Mouse (Mus musculus): ENCODE measurements at regions not wholly inside any gene's neighbourhood (a gene's known extent, or its start where the extent isn't known, plus 50 kb on each side); places are given as distances from the start of the nearest gene placed in this dataset.

DNA sequence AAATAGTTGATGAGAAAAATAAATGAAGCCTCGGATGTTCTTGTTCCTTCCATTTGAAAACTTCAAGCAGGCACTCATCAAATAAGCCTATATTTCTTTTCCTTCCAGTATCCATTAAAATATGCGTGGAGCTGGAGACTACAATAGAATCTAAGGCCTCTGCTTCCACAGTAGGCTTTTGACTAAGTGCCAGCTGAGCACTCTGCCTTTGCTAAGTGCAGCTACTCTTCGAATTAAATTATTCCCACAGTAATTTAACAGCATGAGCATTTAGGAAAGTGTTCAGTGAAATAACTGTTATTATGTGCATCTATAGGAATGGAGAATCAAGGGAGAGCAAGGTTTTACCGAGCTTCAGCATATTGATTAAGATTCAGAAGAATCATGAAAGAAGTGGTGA lies 280.5 kb upstream of the C030005K15Rik start:
- TF ChIP-seq CHD2 (IDR thresholded peaks at IDR 0.05; ENCODE audit: low read depth, low read length) (no peak), MAFK (IDR thresholded peaks at IDR 0.05; ENCODE audit: insufficient read depth, low read depth, low read length) (no peak), ZC3H11A (IDR thresholded peaks at IDR 0.05; ENCODE audit: borderline replicate concordance, low read depth, low read length) (no peak), HCFC1 (IDR thresholded peaks at IDR 0.05; ENCODE audit: borderline replicate concordance, insufficient read depth, low read length) (no peak), ZNF384 (IDR thresholded peaks at IDR 0.05; ENCODE audit: low read depth, low read length) (no peak)

DNA sequence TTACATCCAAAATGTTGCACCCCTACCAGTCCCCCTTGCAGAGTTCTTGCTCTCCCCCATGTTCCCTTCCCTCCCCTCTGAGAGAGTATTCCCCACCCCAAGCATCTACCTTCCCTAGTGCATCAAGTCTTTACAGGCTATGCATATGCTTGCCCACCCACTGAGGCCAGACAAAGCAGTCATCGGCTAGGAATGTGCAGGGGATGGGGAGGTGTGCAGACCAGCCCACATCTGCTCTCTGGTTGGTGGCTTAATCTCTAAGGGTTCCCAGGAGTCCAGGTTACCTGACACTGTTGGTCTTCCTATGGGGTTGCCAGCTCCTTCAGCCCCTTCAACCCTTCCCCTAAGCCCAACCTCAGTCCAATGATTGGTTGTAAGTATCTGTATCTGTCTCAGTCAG lies 281.8 kb upstream of the C030005K15Rik start:
- TF ChIP-seq ZC3H11A (IDR thresholded peaks at IDR 0.05; ENCODE audit: borderline replicate concordance, low read depth, low read length), result no peak
- TF ChIP-seq CHD2 (IDR thresholded peaks at IDR 0.05; ENCODE audit: low read depth, low read length), result no peak
- no peak for TF ChIP-seq HCFC1 (IDR thresholded peaks at IDR 0.05; ENCODE audit: borderline replicate concordance, insufficient read depth, low read length)
- no peak for TF ChIP-seq MAFK (IDR thresholded peaks at IDR 0.05; ENCODE audit: insufficient read depth, low read depth, low read length)
- TF ChIP-seq ZNF384 (IDR thresholded peaks at IDR 0.05; ENCODE audit: low read depth, low read length), result no peak
- Histone ChIP-seq H3K27ac (ENCODE audit: insufficient read depth, low read depth, low read length, poor library complexity, severe bottlenecking) (no peak overlapping the region), H3K9me3 (ENCODE audit: control insufficient read depth, insufficient read depth, low read depth, low read length) (no peaks in the 10 kb centered on the region), H3K9ac (ENCODE audit: insufficient read depth, low read depth, low read length, poor library complexity, severe bottlenecking) (no peak overlapping the region), H3K36me3 (ENCODE audit: control insufficient read depth, insufficient read depth, low read length, poor library complexity, severe bottlenecking) (no peaks in the 10 kb centered on the region), H3K4me3 (ENCODE audit: insufficient read depth in 1 of 2, low read depth in 1 of 2, low read length in 2 of 2, poor library complexity in 1 of 2, severe bottlenecking in 1 of 2) (no peak overlapping the region), H3K4me1 (ENCODE audit: control insufficient read depth in 2 of 2, insufficient read depth in 2 of 2, low read length in 2 of 2, poor library complexity in 1 of 2) (peaks cover 0 to 5% of the 10 kb centered on the region in 2 experiments; a peak in 1 of 4 replicates)
- in situ Hi-C loops (cut with MboI; ENCODE audit: low sequenced_read_pairs in 2 of 2, unreplicated experiment in 2 of 2), result no loop called here
- peak; percentile 61 for DNase-seq (ENCODE audit: low read depth, low spot score)

More for the DNA sequence above, 280.5 kb upstream of the C030005K15Rik start:
- H3K27ac ChIP-seq (ENCODE audit: insufficient read depth, low read depth, low read length, poor library complexity, severe bottlenecking), result no peak overlapping the region
- H3K36me3 ChIP-seq (ENCODE audit: control insufficient read depth, insufficient read depth, low read length, poor library complexity, severe bottlenecking), result no peaks in the 10 kb centered on the region
- H3K9me3 ChIP-seq (ENCODE audit: control insufficient read depth, insufficient read depth, low read depth, low read length), result no peaks in the 10 kb centered on the region
- no peak overlapping the region for H3K4me3 ChIP-seq (ENCODE audit: insufficient read depth in 1 of 2, low read depth in 1 of 2, low read length in 2 of 2, poor library complexity in 1 of 2, severe bottlenecking in 1 of 2)
- H3K9ac ChIP-seq (ENCODE audit: insufficient read depth, low read depth, low read length, poor library complexity, severe bottlenecking), result no peak overlapping the region
- in situ Hi-C loops (cut with MboI; ENCODE audit: low sequenced_read_pairs in 2 of 2, unreplicated experiment in 2 of 2), result no loop called here
- H3K4me1 ChIP-seq (ENCODE audit: control insufficient read depth in 2 of 2, insufficient read depth in 2 of 2, low read length in 2 of 2, poor library complexity in 1 of 2), result peaks cover 0 to 5% of the 10 kb centered on the region in 2 experiments; a peak in 1 of 4 replicates
- DNase-seq (ENCODE audit: low read depth, low spot score), result no peak

DNA sequence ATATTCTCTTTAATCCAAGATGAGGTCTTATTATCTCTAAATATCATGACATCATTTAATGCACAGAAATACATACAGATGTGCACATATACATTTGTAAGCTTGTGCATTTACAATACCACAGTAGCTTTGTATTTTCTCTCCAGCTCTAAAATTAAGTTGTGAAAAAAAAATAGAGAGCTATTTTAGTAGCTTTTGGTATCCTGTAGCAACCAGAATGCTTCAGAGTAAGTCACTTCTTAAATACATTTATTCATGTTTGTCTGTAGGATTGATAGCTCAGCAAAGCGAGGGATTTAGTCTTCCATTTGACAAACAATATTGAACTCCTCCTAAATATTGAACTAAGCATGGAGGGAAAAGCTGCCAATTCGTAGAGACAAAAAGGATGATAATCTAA lies 286.4 kb upstream of the C030005K15Rik start:
- Histone ChIP-seq H3K4me3 (ENCODE audit: insufficient read depth in 1 of 2, low read depth in 1 of 2, low read length in 2 of 2, poor library complexity in 1 of 2, severe bottlenecking in 1 of 2) (no peak overlapping the region), H3K4me1 (ENCODE audit: control insufficient read depth in 2 of 2, insufficient read depth in 2 of 2, low read length in 2 of 2, poor library complexity in 1 of 2) (peaks cover 0 to 5% of the 10 kb centered on the region in 2 experiments; a peak in 1 of 4 replicates), H3K9me3 (ENCODE audit: control insufficient read depth, insufficient read depth, low read depth, low read length) (no peaks in the 10 kb centered on the region), H3K9ac (ENCODE audit: insufficient read depth, low read depth, low read length, poor library complexity, severe bottlenecking) (no peak overlapping the region), H3K27ac (ENCODE audit: insufficient read depth, low read depth, low read length, poor library complexity, severe bottlenecking) (no peak overlapping the region), H3K36me3 (ENCODE audit: control insufficient read depth, insufficient read depth, low read length, poor library complexity, severe bottlenecking) (no peaks in the 10 kb centered on the region)
- no peak for DNase-seq (ENCODE audit: low read depth, low spot score)
- in situ Hi-C loops (cut with MboI; ENCODE audit: low sequenced_read_pairs in 2 of 2, unreplicated experiment in 2 of 2), result no loop called here
- TF ChIP-seq CHD2 (IDR thresholded peaks at IDR 0.05; ENCODE audit: low read depth, low read length), result no peak
- TF ChIP-seq ZNF384 (IDR thresholded peaks at IDR 0.05; ENCODE audit: low read depth, low read length), result no peak
- no peak for TF ChIP-seq HCFC1 (IDR thresholded peaks at IDR 0.05; ENCODE audit: borderline replicate concordance, insufficient read depth, low read length)
- no peak for TF ChIP-seq MAFK (IDR thresholded peaks at IDR 0.05; ENCODE audit: insufficient read depth, low read depth, low read length)
- no peak for TF ChIP-seq ZC3H11A (IDR thresholded peaks at IDR 0.05; ENCODE audit: borderline replicate concordance, low read depth, low read length)

DNA sequence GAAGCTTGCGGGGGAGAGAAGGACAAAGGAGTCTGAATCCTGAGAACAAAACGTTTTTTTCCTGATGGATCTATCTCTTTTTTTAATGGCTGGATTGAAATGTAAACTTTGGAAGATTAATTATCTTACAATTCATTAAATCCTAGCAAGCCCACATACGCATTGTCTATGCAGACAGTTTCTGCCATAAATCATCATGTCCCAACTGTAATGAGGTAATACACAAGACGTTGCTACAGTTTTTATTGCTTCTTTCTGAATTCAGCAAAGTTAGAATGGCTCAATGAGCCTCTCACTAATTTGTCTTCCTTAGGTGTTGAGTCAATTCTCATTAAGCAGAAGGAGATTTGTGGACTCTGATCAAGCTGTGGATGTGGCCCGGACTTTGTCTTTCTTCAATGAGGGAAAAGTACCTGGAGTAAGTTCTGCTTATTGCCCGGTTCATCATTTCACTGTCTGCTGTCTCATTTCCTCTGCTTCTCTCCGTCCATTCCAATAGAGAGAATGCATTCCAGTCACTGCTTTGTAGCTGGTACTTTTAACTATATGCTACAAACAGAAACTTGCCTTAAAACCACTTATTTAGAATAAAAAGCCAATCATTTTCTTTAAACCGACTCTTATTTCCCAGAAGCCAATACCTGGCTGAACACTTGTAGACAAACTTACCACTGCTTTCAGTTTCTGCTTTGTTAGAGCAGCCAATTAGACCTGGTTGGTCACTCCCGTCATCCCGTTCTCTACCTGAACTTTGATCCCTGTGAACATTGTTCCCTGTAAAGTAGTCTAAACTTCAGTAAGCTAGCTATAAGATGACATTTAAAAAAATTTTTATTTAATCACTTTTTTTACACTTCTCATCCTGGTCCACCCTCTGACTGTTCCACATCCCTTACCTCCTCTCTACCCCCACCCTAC lies 288.7 kb upstream of the C030005K15Rik start:
- TF ChIP-seq ZNF384 (IDR thresholded peaks at IDR 0.05; ENCODE audit: low read depth, low read length), result no peak
- no peak for TF ChIP-seq ZC3H11A (IDR thresholded peaks at IDR 0.05; ENCODE audit: borderline replicate concordance, low read depth, low read length)
- TF ChIP-seq HCFC1 (IDR thresholded peaks at IDR 0.05; ENCODE audit: borderline replicate concordance, insufficient read depth, low read length), result no peak
- TF ChIP-seq CHD2 (IDR thresholded peaks at IDR 0.05; ENCODE audit: low read depth, low read length), result no peak
- no peak for TF ChIP-seq MAFK (IDR thresholded peaks at IDR 0.05; ENCODE audit: insufficient read depth, low read depth, low read length)

More for the DNA sequence above, 288.7 kb upstream of the C030005K15Rik start:
- no peak for DNase-seq (ENCODE audit: low read depth, low spot score)
- Histone ChIP-seq H3K36me3 (ENCODE audit: control insufficient read depth, insufficient read depth, low read length, poor library complexity, severe bottlenecking) (no peaks in the 10 kb centered on the region), H3K4me1 (ENCODE audit: control insufficient read depth in 2 of 2, insufficient read depth in 2 of 2, low read length in 2 of 2, poor library complexity in 1 of 2) (no peaks in the 10 kb centered on the region), H3K9me3 (ENCODE audit: control insufficient read depth, insufficient read depth, low read depth, low read length) (no peaks in the 10 kb centered on the region), H3K27ac (ENCODE audit: insufficient read depth, low read depth, low read length, poor library complexity, severe bottlenecking) (no peak overlapping the region), H3K9ac (ENCODE audit: insufficient read depth, low read depth, low read length, poor library complexity, severe bottlenecking) (no peak overlapping the region), H3K4me3 (ENCODE audit: insufficient read depth in 1 of 2, low read depth in 1 of 2, low read length in 2 of 2, poor library complexity in 1 of 2, severe bottlenecking in 1 of 2) (no peak overlapping the region)
- in situ Hi-C loops (cut with MboI; ENCODE audit: low sequenced_read_pairs in 2 of 2, unreplicated experiment in 2 of 2), result no loop called here
